Mouse (Mus musculus) hindbrain, embryonic 11.5 days (tissue): ENCODE data around the gene Abca7. TPM values are rescaled to one million over a fixed set of nuclear protein-coding genes. Genes with fewer than 3 reads are reported as not detected.

ENCODE experiments used
- ATAC-seq: fragments of 200-750 bp; cut with Nextera tagmentation; 2 replicates; pipeline ENCODE4 v1.8.0; 2017; ENCODE audit warnings: mild to moderate bottlenecking, moderate TSS enrichment, moderate library complexity; ENCODE audit not compliant: low FRiP score
- DNase-seq: peaks from one replicate; pipeline ENCODE4 v3.0.0-alpha.2; 2015; ENCODE audit warnings: low spot score
- H3K27ac ChIP-seq: fragments of 300-500 bp; sonication (generic); 2 replicates; pipeline ENCODE4 v1.5.1; 2014; ENCODE audit warnings: mild to moderate bottlenecking, low read depth, low read length
- H3K27me3 ChIP-seq: fragments of 300-500 bp; sonication (generic); 2 replicates; pipeline ENCODE4 v1.6.1; 2014; ENCODE audit warnings: mild to moderate bottlenecking, low read length, moderate library complexity, mixed read lengths; ENCODE audit not compliant: control insufficient read depth, insufficient read depth
- H3K36me3 ChIP-seq: fragments of 300-500 bp; sonication (generic); 2 replicates; pipeline ENCODE4 v1.6.1; 2014; ENCODE audit warnings: mild to moderate bottlenecking, low read length, moderate library complexity, mixed read lengths; ENCODE audit not compliant: control insufficient read depth, insufficient read depth
- H3K4me1 ChIP-seq: fragments of 300-500 bp; sonication (generic); replicated peaks from 2 replicates; pipeline ENCODE4 v1.6.1; 2014; ENCODE audit warnings: low read length, mixed read lengths; ENCODE audit not compliant: control insufficient read depth, insufficient read depth
- H3K4me2 ChIP-seq: fragments of 300-500 bp; sonication (generic); replicated peaks from 2 replicates; pipeline ENCODE4 v1.6.1; 2014; ENCODE audit warnings: mild to moderate bottlenecking, low read depth, low read length
- H3K4me3 ChIP-seq: fragments of 300-500 bp; sonication (generic); 2 replicates; pipeline ENCODE4 v1.5.1; 2014; ENCODE audit warnings: low read depth, low read length
- H3K9ac ChIP-seq: fragments of 300-500 bp; sonication (generic); 2 replicates; pipeline ENCODE4 v1.6.1; 2014; ENCODE audit warnings: low read depth, low read length
- H3K9me3 ChIP-seq: fragments of 300-500 bp; sonication (generic); 2 replicates; pipeline ENCODE4 v1.6.1; 2016; ENCODE audit warnings: low read length; ENCODE audit not compliant: control insufficient read depth
- WGBS: fragments of 180-500 bp; shearing (Covaris S2); extraction: QIAGEN DNeasy Blood & Tissue Kit; methylation state at CpG from one replicate; pipeline ENCODE4 v1.1.7; 2014; 5-methylcytosine and 5-hydroxymethylcytosine counted together
- polyA plus RNA-seq: library from polyadenylated mRNA; unstranded; fragments of >200 nt; fragmentation: Nextera tagmentation; extraction: Ambion mirVana; gene quantifications from 2 replicates; pipeline ENCODE4 v1.2.1, GENCODE M21; 2014

Abca7 gene
- polyA plus RNA-seq, 1 experiment from 2014 or later = 2.6 TPM

DNA sequence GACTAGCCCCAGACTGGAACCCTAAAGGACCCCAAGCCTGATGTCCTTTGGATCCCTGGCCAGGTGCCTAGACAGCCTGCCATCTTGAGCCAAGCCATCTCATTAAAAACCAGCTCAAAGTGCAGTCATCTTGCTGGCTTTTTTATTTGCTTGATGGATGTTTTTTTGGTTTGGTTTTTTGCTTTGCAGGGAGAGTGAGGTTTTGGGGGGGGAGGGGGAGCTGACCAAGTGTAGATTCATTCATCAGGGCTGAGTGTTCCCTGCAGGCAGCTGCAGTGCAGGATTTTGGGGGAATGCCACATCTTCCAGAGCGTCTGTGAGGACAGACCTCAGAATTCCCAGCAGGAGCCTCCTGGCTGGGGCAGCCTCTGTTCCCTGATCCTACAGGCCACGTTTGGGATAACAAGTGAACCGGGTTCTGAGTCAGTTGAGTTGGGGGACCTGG lies 27.1 kb upstream of the Abca7 start:
- WGBS = 11% methylated on average over 3 of the region's 3 CpGs
- H3K9ac ChIP-seq = no peak overlapping the region
- H3K9me3 ChIP-seq = no peaks in the 10 kb centered on the region
- ATAC-seq = no peak
- H3K36me3 ChIP-seq = peaks cover 17% of the 10 kb centered on the region
- no peak for DNase-seq
- H3K4me2 ChIP-seq = no peak overlapping the region
- H3K4me1 ChIP-seq = peaks cover 3% of the 10 kb centered on the region; the same call in 1 of the 2 replicates
- peaks cover 24% of the 10 kb centered on the region for H3K27me3 ChIP-seq
- no peak overlapping the region for H3K4me3 ChIP-seq
- no peak overlapping the region for H3K27ac ChIP-seq

DNA sequence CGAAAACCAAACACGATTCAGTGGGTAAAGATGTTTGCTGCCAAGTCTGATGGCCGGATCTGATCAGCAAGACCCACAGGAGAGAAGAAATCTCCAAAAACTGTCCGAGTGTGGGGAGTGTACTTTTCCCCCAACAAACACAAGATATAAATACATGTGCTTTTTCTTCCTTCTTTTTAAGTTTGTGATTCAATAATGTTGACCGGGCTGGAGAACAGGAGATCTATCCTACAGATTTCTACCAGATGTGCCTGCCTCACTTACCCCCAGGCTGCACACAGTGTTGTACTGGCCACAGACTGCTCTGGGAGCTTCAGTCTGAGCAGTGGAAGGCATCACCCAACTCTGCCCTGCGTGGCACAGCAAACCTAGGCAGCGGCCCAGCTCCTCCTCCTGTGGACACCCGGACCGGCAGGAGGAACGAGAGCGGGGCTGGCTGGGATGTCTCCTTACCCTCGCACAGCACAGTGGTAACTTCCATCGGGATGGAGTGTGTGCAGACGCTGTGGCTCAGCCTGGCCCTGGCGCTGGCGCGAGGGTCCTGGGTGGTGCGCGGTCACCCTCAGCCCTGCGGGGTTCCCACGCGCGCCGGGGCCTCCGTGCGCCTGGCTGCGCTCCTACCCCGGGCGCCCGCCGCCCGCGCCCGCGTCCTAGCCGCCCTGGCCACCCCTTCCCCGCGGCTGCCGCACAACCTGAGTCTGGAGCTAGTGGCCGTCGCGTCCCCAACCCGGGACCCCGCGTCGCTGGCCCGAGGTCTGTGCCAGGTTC lies 25.7 kb upstream of the Abca7 start, which contains the start of gene Grin3b:
TSS of gene Grin3b (plus strand) at position 301 of the 768 bp plus-strand sequence.
- no peak for ATAC-seq
- peaks cover 3% of the 10 kb centered on the region; the same call in 1 of the 2 replicates for H3K4me1 ChIP-seq
- peaks cover 24% of the 10 kb centered on the region for H3K27me3 ChIP-seq
- DNase-seq = peak; percentile 44
- peak within 1 kb of the TSS; percentile 33; the same call in 1 of the 2 replicates for H3K9ac ChIP-seq
- H3K4me2 ChIP-seq = peak within 1 kb of the TSS; percentile 58
- H3K36me3 ChIP-seq = peaks cover 17% of the 10 kb centered on the region
- WGBS = 9% methylated on average over 37 of the region's 47 CpGs
- peak within 1 kb of the TSS; percentile 30 for H3K4me3 ChIP-seq
- H3K27ac ChIP-seq = no peak within 1 kb of the TSS
- H3K9me3 ChIP-seq = no peaks in the 10 kb centered on the region

DNA sequence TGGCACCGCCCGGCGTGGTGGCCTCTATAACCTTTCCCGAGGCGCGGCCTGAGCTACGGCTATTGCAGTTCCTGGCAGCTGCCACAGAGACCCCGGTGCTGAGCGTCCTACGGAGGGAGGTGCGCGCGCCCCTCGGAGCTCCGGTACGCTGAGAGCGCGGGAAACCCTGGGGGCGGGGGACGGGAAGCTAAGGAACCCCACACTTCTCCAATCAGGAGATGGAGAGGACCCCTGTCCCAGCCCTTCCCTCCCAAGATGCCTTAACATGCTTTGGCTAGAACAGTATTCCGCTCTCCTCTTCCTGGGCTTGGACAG lies 25.2 kb upstream of the Abca7 start:
- H3K9ac ChIP-seq = peak overlapping the region; percentile 33; the same call in 1 of the 2 replicates
- H3K4me1 ChIP-seq = peaks cover 3% of the 10 kb centered on the region; the same call in 1 of the 2 replicates
- WGBS = 5% methylated on average over 21 of the region's 21 CpGs
- H3K27ac ChIP-seq = no peak overlapping the region
- H3K27me3 ChIP-seq = peaks cover 24% of the 10 kb centered on the region
- peak overlapping the region; percentile 30 for H3K4me3 ChIP-seq
- peaks cover 17% of the 10 kb centered on the region for H3K36me3 ChIP-seq
- peak overlapping the region; percentile 58 for H3K4me2 ChIP-seq
- H3K9me3 ChIP-seq = no peaks in the 10 kb centered on the region
- ATAC-seq = no peak
- DNase-seq = no peak

DNA sequence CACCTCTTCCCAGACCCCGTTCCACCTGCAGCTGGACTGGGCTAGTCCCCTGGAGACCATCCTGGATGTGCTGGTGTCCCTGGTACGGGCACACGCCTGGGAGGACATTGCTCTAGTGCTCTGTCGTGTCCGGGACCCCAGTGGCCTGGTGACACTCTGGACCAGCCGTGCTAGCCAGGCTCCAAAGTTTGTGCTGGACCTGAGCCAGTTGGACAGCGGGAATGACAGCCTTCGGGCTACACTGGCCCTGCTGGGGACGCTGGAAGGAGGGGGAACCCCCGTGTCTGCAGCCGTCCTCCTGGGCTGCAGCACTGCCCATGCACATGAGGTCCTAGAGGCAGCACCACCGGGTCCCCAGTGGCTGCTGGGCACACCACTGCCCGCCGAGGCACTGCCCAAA lies 23.5 kb upstream of the Abca7 start:
- H3K4me3 ChIP-seq = no peak overlapping the region
- WGBS = 71% methylated on average over 14 of the region's 14 CpGs
- peaks cover 3% of the 10 kb centered on the region; the same call in 1 of the 2 replicates for H3K4me1 ChIP-seq
- no peak for ATAC-seq
- H3K9me3 ChIP-seq = no peaks in the 10 kb centered on the region
- DNase-seq = no peak
- H3K36me3 ChIP-seq = peaks cover 20% of the 10 kb centered on the region
- H3K27ac ChIP-seq = no peak overlapping the region
- no peak overlapping the region for H3K9ac ChIP-seq
- H3K4me2 ChIP-seq = no peak overlapping the region
- peaks cover 24% of the 10 kb centered on the region for H3K27me3 ChIP-seq

DNA sequence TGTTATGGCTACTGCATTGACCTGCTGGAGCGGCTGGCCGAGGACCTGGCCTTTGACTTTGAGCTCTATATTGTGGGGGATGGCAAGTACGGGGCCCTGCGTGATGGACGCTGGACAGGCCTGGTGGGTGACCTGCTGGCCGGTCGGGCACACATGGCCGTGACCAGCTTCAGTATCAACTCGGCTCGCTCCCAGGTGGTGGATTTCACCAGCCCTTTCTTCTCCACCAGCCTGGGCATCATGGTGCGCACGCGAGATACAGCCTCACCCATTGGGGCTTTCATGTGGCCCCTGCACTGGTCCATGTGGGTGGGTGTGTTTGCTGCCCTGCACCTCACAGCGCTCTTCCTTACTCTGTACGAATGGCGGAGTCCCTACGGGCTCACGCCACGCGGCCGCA lies 22.2 kb upstream of the Abca7 start:
- 87% methylated on average over 21 of the region's 21 CpGs for WGBS
- H3K4me1 ChIP-seq = peaks cover 3% of the 10 kb centered on the region; the same call in 1 of the 2 replicates
- no peak overlapping the region for H3K4me3 ChIP-seq
- no peak overlapping the region for H3K9ac ChIP-seq
- no peak overlapping the region for H3K4me2 ChIP-seq
- H3K9me3 ChIP-seq = no peaks in the 10 kb centered on the region
- peaks cover 29% of the 10 kb centered on the region for H3K36me3 ChIP-seq
- peaks cover 24% of the 10 kb centered on the region for H3K27me3 ChIP-seq
- DNase-seq (no peak), ATAC-seq (no peak)
- H3K27ac ChIP-seq = no peak overlapping the region

DNA sequence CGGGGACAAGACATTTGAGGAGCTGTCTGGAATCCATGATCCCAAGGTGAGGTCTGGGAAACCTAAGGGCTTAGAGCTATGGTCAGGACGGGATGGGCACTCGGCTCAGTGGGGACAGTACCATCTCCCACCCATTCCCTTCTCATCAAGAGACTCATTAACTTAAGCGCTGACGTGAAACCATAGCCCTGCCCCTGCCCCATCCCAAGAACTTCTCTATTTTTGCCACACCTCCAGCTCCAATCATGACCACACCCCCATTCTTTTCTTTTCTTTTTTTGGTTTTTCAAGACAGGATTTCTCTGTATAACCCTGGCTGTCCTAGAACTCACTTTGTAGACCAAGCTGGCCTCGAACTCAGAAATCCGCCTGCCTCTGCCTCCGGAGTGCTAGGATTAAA lies 21.6 kb upstream of the Abca7 start:
- peaks cover 3% of the 10 kb centered on the region; the same call in 1 of the 2 replicates for H3K4me1 ChIP-seq
- ATAC-seq = no peak
- no peaks in the 10 kb centered on the region for H3K9me3 ChIP-seq
- WGBS = 87% methylated on average over 8 of the region's 8 CpGs
- no peak overlapping the region for H3K27ac ChIP-seq
- no peak overlapping the region for H3K4me3 ChIP-seq
- peaks cover 20% of the 10 kb centered on the region for H3K27me3 ChIP-seq
- no peak for DNase-seq
- peaks cover 30% of the 10 kb centered on the region for H3K36me3 ChIP-seq
- H3K9ac ChIP-seq = no peak overlapping the region
- H3K4me2 ChIP-seq = no peak overlapping the region

DNA sequence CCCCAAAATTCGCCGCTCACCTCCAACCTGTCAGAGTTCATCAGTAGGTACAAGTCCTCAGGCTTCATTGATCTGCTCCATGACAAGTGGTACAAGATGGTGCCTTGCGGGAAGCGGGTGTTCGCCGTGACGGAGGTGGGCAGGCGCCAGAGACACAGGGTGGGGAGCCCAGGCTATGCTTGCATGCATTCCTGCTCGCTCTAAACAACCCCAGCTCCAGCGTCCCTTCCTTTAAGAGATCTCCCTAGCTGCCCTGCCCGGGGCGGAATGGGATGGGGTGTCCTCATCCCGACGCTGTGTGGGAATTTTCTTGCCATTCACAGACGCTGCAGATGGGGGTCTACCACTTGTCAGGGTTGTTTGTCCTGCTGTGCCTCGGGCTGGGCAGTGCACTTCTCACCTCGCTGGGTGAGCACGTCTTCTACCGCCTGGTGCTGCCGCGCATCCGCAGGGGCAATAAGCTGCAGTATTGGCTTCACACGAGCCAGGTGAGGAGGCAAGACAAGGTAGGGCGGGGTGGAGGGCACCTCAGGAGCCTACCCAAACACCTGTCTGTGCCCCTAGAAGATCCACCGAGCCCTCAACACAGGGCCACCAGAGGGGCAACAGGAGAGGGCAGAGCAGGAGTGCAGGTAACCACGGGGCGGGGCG lies 20.1 kb upstream of the Abca7 start:
- Histone ChIP-seq H3K4me2 (no peak overlapping the region), H3K27me3 (peaks cover 10% of the 10 kb centered on the region), H3K27ac (no peak overlapping the region), H3K4me1 (no peaks in the 10 kb centered on the region), H3K9me3 (no peaks in the 10 kb centered on the region), H3K36me3 (peaks cover 30% of the 10 kb centered on the region), H3K9ac (no peak overlapping the region), H3K4me3 (no peak overlapping the region)
- no peak for ATAC-seq
- 86% methylated on average over 25 of the region's 28 CpGs for WGBS
- no peak for DNase-seq

DNA sequence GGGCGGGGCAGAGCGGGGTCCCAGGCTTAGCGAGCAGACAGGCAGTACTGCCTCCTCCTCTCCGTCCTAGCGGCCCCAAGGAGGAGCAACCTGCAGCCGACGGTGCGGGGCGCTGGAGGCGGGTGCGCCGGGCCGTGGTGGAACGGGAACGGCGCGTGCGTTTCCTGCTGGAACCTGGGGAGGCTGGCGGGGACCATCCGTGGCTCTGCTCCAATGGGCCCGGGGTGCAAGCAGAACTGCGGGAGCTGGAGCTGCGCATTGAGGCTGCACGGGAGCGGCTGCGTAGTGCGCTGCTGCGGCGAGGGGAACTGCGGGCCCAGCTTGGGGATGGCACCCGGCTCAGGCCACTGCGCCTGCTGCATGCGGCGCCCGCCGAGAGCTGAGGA lies 19.6 kb upstream of the Abca7 start:
- Histone ChIP-seq H3K36me3 (peaks cover 30% of the 10 kb centered on the region), H3K9me3 (no peaks in the 10 kb centered on the region), H3K4me2 (no peak overlapping the region), H3K27me3 (peaks cover 7% of the 10 kb centered on the region), H3K9ac (no peak overlapping the region), H3K4me1 (no peaks in the 10 kb centered on the region), H3K27ac (no peak overlapping the region), H3K4me3 (no peak overlapping the region)
- 79% methylated on average over 33 of the region's 36 CpGs for WGBS
- ATAC-seq = no peak
- no peak for DNase-seq

DNA sequence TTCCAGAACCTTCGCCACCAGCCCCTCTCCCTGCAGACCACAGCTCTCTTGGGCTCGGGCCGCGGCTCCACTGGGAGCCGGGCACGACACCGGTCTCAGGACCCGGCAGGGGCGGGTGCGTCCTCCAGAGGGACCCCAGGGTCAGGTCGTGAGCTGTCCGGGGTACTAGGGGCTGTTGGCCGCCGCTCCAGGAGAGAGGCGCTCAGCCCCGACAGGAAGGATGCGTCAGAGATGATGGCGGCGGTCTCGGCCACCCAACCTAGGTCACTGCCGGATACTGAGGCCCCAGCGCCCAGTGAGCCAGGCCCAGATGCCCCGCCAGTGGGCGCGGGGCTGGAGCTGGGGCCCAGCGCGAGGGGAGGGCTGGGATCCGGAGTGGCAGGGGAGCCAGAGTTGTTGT lies 19.0 kb upstream of the Abca7 start:
- Histone ChIP-seq H3K27ac (no peak overlapping the region), H3K4me2 (no peak overlapping the region), H3K9ac (no peak overlapping the region), H3K9me3 (no peaks in the 10 kb centered on the region), H3K4me3 (no peak overlapping the region), H3K36me3 (peaks cover 30% of the 10 kb centered on the region), H3K27me3 (peaks cover under 1% of the 10 kb centered on the region), H3K4me1 (no peaks in the 10 kb centered on the region)
- 89% methylated on average over 24 of the region's 28 CpGs for WGBS
- DNase-seq (no peak), ATAC-seq (no peak)
